Mouse (Mus musculus): ENCODE results near the gene Zfp260.
"Not testable (repeated sequence)": the region's sequence is repeated elsewhere in the genome, so short reads cannot be mapped to it uniquely, and the experiment has no call there.

Gene Zfp260

DNA sequence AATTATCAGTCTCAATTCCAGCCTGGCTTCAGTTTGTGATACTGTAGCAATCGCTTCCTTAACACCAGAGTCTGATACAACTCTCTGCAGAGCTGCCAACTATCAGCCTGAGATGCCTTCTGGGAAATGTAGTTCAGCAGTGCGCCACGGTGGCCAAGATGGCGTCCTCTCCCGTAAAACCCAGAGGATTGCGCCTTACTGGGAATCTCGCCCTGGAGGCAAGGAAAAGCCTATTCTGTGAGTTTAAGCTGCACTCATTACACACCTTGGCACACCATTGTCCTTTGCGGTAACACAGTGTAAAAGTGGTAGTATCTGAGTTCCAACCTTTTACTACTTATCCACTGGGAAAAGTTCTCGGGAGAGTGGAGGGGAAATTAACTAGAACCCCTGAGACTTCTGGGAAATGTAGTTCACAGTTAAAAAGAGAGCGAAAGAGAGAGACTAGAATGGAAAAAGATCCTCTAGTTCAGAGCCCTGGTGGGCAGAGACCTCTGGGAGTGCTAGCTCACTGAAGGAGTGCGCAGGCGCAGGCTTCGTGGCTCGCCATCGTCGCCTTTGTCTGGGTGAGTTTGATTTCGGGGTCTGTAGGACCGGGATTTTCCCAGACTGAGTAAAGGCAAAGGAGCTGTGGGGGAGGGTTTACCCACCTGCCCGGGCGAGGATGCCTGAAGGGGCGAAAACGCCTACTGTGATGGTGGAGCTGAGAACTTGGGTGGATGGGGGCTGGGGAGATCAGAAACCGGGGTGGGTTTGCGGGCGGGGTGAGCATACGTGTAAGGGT, at the start of gene Zfp260:
Gene Zfp260 (plus strand): TSS at position 132 of the 784 bp plus-strand sequence.
- peak; percentile 69 for ATAC-seq (ENCODE audit: low TSS enrichment)

DNA sequence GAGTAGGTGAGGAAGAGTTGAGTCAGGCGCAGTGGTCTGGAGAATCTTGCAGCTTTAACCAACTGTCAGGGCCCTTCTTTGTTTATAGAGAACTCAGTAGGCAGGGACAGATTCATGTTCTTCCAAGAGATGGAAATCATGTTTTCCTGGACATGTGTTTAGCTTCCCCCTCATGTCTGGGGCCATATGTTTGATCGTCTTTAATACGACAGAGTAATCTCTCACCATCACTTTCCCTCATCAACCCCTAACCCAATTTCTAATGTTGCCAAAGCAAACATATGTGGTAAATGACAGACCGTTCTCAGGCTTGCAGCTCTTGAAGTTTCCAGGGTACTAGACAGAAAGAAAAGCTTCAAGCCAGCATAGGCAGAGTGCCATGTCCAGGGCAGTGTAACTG, 46.5 kb upstream of the Zfp260 start:
- no peak for ATAC-seq (ENCODE audit: low TSS enrichment)

DNA sequence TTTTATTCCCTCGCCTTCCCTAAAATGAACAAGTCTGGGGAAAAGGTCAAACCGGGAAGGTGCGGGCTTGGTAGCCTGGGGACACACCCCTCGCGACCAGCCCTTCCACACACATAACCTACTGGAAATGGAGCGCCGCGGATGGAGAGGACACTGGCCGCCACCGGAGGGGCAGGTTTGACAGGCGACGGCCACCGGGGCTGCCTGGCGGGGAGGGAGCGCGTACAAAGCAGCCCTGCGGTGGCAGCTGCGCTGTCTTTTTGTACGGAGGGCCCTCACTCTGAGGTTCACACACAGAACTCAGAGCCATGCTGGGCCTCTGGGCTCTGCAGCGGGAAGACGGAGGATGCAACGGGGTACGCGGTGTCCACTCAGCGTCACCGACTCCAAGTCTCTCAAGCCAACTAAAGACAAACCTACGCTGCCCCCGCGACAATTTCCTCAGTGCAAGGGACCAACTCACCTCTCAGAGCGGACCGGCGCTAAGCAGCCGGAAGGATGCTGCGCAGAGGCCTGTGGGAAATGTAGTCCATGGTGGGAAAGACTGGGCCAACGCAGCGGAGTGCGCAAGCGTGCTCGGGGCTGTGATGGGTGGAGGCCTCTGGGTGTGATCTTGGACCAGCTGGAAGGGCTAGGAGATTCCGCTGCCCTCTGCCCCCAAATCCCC, 43.6 kb upstream of the Zfp260 start, which contains the start of gene Zfp14:
Gene Zfp14 (minus strand): TSS at position 499 of the 667 bp plus-strand sequence.
- peak; percentile 99 for ATAC-seq (ENCODE audit: low TSS enrichment)

DNA sequence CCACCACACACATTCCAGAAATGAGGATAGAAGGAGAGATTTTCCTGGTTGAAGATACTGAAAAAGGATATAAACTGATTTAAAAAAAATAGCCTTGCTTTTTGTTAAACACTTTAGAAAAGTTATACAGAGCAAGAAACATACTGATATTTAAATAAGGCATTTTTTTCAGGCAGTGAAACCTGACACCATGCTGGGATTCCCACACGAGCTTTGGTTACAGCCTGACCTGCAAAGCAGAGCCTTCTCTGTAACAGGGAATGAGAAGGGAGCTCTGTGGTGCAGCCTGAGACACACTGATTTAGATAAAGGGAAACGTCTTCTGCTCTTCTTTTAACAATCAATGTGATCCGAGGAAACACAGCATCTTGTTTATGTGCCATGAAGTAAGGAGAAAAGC, 41.0 kb upstream of the Zfp260 start:
- ATAC-seq (ENCODE audit: low TSS enrichment): no peak

DNA sequence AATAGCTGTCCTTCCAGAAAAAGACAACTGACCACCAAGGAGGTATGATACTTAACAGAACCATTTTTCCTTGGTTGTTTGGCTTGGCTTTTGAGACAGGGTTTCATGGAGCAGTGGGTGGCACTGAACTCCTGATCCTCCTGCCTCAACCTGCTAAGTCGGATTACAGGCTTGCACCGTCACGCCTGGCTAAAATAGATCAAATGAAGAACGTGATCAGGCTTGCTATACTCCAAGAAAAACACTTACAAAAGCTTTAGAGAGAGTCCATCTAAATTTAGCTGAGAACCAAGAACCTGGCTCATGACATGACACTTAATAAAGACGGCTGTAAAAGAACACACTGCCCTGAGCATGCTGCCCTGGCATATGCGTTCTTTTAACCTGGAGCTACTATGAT, 34.2 kb upstream of the Zfp260 start:
- no peak for ATAC-seq (ENCODE audit: low TSS enrichment)

DNA sequence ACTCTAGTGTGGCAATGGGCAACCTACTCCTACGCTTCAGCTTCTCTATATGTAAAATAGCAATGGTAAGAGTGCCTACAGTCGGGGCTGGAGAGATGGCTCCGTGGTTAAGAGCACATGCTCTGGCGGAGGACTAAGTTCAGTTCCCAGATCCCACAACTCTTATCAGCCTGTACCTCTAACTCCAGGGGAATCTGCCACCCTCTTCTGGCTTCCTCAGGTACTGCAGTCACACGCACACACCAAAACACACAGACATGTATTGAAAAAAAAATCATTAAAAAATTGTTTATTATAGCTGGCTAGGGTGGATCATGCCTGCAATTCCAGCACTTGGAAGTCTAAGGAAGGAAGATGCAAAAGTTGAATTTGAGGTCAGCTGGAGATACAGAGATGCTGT, 32.1 kb upstream of the Zfp260 start:
- ATAC-seq (ENCODE audit: low TSS enrichment): no peak

DNA sequence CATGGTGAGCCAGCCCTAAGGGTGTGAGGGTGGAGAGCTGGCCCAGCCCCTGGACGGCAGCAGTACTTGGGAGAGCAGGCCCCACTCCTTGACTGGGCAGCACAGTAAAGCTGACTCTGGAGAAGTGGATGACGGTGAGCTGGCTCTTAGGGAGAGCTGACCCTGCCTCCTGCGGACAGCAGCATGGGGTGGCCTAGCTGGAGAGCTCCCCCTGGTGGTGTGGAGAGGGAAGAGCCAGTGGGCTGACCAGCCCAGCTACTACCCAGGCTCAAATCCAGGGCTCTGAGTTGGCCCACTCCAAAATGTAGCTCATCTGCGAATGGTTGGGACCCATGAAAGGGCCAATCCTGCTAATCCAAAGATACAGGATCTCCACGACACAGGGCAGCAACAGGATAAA, 30.0 kb upstream of the Zfp260 start:
- no peak for ATAC-seq (ENCODE audit: low TSS enrichment)

DNA sequence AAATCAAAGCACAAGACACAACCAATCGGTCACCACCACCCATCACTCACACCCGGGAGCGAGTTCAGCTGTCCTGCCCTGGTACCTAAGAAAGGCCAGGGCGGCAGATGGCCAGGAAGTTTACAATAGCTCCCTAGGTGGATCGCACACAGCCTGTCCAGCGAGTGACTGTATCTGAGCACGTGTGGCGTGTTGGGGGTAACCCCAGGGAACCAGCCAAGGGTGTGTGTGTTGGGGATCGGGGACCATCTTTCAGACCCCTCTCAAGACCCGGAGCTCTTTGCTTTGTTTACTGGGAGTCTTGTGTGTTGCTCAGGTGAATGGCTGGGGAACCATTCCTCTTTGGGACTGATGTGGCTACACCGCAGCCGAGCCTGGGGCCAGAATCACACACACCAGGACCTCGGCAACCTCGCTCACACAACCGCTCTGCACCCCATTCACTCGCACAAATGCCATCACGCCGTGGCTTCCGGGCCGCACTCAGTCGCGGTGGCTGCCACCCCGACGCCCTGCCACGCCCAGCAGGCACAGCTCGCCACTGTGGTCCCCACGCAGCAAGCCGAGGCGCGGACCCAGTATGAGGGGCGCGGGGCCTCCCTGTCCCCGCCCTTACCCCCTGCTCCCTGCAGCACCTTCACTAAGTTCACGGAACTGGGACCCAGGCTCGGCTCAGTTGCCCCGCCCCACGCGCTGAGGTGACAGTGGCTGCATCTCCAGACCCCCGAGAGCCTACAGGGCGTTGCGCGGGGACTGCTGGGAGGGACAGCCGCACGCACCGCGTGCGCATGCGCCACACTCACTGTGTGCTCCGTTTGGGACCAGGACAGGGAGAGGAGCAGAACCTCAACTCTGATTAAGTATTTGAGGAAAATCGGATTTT, 22.2 kb upstream of the Zfp260 start, which contains the start of gene Zfp82:
Gene Zfp82 (minus strand): TSS at position 755 of the 883 bp plus-strand sequence.
- peak; percentile 97 for ATAC-seq (ENCODE audit: low TSS enrichment)

DNA sequence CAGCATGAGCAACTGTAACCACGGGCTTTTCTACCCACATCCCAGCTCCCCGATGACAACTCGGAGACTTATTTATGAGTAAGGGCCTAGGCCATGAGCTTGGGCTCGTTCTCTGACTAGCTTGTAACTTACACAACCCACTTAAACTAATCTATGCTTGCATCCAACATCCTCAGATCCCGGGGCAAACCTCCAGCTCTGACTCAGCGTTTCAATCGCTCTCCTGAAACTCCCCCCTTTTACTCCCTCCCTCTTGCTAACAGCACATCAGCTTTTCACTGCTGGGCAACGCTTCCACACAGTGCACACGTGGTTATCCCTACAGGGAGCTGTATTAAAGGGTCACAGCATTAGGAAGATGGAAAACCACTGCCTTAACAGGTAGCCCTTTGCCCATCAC, 8.1 kb upstream of the Zfp260 start:
- peak; percentile 24; the same call in 1 of the 2 replicates for ATAC-seq (ENCODE audit: low TSS enrichment)

DNA sequence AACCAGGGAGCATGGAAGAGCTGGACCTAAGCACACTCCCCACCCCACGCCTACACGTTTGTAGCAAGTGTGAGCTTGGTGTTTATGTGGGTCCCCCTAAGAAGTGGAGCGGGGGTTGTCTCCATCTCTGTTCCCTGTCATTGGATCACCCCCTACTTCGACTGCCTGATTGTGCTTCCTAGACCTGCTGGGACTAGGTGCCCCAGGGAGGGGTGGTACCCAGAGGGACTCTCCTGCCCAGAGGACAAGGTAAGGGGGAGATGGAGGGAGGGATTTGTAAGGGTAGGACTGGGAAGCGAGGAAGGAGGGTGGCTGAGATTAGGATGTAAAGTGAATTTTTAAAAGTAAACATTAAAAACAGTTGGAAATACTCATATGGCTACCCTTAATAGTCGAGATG, 5.2 kb upstream of the Zfp260 start:
- no peak for ATAC-seq (ENCODE audit: low TSS enrichment)

DNA sequence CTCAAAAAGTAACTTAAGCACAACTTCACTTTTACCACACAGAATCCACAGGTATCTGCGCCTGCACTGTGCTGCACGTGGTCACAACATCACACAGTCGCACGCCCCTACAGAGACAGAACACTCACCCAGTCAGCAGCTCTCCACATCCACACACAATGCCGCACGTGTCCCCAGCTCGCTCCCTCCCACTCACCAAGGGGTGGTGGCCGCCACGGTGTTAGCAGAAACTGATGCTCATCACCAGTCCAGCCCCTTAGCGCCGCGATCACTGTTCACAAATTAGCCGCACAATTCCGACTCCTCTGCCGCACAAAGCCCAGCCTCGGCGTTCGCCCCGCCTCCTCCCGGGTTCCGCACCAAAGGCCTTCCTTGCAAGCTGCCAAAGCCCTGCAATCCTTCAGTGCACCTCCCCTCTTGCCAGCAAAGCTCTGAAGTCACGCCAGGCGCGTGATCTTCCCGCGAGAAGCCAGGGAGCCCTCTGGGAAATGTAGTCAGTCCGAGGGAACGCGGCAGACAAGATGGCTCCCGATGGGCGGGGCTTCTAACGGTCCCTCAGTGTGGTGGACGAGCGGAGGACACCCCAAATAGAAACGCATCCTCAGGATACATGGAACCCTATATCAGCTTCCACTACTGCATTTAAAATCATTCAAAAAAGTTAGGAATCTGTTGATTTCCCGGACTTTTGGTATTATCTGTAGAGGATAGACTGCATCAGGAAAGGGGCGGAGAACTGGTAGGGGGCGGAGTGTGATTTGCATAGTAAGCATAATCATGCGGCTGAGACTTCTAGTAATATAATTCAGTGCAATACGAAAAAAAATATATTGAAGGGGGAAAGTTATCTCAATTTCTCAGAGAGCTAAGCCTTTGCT, 4.2 kb upstream of the Zfp260 start, which contains the start of the genes Gm26920 and Zfp566:
Gene Gm26920 (minus strand): TSS at position 319 of the 878 bp plus-strand sequence.
Gene Zfp566 (minus strand): TSS at position 436 of the 878 bp plus-strand sequence.
- ATAC-seq (ENCODE audit: low TSS enrichment): peak; percentile 85

DNA sequence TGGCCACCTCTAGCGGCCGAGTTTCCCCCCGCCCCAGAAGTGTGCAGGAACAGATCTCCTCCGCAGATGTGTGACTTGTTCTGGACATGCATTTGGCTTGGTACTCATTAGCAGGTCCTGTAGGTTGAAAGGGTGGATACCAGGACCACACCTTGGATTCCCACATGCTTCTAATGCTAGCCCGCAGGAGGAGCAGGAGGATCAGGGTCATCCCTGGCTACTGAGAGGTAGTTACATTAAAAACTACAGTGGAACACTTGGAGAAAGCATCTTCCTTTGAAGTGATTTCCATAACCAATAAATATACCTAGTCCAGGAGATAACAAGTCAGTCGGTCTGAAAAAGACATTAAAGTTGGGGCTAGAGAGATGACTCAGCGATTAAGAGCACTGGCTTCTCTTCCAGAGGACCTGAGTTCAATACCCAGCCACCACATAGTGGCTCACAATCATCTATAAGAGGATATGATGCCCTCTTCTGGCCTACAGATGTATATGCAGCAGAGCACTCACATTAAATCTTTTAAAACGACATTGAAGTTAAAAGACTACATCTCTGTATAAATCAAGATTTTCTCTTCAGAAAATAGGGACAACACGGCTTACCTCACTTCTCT, 3.5 kb upstream of the Zfp260 start:
- no peak for ATAC-seq (ENCODE audit: low TSS enrichment)

DNA sequence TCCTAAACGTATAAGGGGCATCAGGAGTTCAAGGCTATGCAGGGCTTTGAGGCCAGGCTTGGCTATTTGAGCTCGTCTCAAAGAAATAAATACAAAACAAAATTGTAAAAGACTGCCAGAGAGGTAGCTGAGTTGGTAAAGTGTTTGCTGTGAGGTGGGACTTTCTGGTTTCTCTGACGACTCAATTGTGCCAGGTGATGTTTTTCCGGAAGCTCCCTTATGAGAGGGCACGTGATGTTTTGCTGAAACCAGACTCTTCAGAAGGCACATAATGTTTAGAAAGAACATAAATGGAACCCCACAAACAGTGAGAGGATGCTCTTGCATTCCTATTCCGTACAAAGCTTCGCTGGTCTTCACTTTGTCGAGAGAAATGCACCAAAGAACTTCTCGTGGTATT, 1.9 kb upstream of the Zfp260 start:
- no peak for ATAC-seq (ENCODE audit: low TSS enrichment)

DNA sequence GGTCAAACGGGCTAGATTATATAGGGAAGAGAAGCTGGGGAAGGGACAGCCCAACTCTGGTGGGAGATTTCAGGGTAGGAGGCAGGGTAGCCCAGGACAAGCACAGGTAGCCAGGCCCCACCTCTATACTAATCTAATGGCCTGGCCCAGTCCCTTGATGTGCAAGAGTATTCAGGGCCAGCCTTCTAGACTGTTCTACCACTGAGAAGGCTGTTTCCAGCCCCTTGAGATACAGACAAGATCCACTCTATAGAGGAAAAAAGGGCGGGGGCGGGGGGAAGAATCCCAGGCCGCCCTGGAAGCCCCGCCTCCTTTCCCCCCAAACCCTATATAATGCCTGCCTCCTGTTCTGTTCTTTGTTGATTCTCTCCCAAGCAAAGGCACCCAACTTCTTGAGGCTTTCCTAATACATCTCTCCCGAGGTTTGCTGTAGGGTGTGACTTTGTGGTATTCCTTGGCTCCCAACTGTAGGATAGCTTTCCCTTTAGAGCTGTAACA, 610 bp upstream of the Zfp260 start:
- no peak for ATAC-seq (ENCODE audit: low TSS enrichment)

DNA sequence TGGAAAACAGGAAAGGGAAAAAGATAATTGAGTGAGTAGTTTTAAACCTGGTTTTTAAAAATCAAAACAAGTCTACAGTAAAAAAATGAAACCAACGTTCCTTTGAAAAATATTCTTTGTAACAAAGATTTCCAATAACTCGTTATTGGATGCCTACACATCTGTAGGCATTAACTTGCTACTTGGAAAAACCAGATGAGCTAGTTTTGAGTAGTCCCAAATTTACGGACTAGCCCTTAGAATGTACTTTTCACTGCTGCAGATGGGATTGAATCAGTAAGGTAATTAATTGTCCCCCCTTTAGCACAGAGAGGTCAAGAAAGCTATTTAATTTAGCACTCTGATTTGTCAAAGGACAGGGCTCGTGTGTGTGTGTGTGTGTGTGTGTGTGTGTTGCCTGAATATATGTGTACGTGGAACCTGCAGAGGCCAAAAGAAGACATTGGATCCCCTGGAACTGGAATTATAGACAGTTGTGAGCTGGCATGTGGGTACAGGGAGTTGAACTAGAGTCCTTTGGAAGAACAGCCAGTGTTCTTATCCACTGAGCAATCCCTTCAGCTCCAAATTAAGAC, 1.1 kb downstream of the Zfp260 start:
- no peak for ATAC-seq (ENCODE audit: low TSS enrichment)

DNA sequence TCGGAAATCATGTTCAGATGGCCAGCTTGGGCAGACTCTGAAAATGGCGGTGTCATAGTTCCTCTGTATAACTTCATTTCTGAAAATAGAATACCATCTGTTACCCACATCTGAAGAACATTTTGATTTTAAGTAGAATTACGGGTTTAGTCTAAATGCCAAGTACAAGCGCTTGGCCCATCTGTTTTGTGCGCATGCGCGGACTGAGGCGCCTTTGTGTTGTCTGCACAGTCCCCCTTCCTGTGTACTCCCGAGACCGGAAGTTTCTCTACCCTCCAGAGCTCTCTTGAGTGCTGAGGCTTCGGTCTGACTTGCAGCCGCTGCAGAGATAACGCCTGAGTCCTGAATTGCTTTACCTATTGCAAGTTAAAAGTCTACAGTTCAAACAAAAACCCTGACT, 4.7 kb downstream of the Zfp260 start:
- peak; percentile 27; the same call in 1 of the 2 replicates for ATAC-seq (ENCODE audit: low TSS enrichment)

DNA sequence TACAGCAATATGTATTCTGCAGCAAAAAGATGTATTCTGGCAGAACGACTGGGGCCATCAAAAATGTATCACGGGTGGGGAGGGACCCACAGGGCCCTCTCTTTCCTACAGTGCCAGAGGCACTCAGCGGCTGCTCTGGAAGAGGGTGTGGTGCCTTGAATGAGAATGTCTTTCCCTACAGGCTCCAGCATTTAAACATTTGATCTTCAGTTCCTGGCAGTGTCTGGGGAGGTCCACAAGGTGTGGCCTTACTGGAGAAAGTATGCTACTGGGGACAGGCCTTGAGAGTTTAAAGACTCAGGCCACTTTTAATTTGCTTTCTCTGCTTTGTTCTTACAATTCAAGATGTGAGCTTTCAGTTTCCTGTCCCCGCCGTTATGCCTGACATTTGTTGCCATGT, 21.5 kb downstream of the Zfp260 start:
- ATAC-seq (ENCODE audit: low TSS enrichment): no peak

DNA sequence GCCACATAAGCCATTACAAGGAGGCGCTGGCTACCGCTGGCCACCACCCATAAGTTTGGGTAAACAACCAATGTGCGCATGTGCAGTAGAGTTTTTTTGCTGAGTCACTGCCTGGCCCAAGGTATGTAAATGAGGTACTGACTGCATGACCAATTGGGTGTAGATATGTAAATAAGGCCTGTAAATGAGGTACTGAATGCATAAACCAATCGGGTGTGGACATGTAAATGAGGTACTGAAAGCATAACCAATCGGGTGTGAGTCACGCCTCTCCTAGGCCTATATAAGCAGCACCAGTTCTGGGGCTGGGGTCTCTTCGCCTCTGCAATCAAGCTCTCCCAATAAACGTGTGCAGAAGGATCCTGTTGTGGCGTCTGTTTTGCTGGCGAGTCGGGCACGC, 23.4 kb downstream of the Zfp260 start:
- not testable (repeated sequence) for ATAC-seq (ENCODE audit: low TSS enrichment)

DNA sequence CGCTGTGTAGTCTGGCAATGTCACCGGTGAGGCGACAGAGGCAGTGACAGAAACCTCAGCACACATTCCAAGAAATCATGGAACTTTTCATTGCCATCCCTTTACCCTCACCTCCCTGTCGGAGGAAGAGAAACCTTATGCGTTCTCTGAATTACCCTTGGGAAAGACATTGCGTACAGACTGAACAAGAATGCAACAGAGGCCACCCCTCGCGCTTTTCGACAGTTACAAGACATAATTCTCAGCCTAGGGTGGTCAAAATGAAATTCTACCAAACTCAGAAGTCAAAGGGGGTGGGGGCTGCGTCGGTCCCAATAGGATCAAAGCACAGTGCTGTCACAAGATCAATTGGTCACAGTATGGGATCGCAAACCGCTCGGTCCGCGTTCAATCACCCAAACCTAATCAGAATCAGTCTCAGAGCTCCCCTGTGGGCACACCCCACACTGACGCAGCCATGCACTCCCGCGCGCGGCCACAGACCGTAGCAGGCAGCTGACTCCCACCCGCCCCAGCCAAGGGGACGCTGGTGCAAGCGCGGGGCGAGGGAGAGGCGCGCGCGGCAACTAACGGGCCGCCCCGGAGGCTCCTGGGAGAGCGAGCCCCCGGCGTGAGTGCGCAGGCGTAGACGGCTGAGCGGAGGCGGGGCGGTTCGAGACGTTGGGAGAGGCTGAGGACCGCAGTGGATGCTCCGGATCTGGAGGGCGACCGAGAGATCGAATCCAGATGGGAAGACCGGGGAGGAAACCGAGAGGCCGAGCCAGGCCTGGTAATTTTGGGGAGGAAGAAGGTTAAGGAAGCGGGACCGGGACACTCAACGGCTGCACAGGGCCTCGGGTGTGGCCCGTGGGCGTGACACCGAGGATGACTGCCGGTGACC, 27.0 kb downstream of the Zfp260 start, which contains the start of gene Zfp382:
Gene Zfp382 (plus strand): TSS at position 635 of the 880 bp plus-strand sequence.
- ATAC-seq (ENCODE audit: low TSS enrichment): peak; percentile 95
